Mouse (Mus musculus) left cerebral cortex, postnatal 4 days (tissue): ENCODE data around the gene Ndufaf1. TPM values are rescaled to one million over a fixed set of nuclear protein-coding genes. Genes with fewer than 3 reads are reported as not detected.
A peak's percentile ranks its signal among the peaks of the same experiment; 100 is the strongest.
"Not testable (repeated sequence)": the region's sequence is repeated elsewhere in the genome, so short reads cannot be mapped to it uniquely, and the experiment has no call there.

ENCODE experiments used
- DNase-seq: peaks from one replicate; pipeline ENCODE4 v3.0.0-alpha.2; 2022
- intact Hi-C: fragments of 180-260 bp; cut with DNase I; formaldehyde crosslinking; loops from one replicate; pipeline ENCODE4 v1.15.1; 2025
- total RNA-seq, 2 experiments: library from RNA; stranded (reverse); gene quantifications; 2 replicates each; pipeline ENCODE4 v1.2.3; 2021

Gene Ndufaf1
- 10 to 100 TPM; 22.0 to 25.0 TPM for total RNA-seq

DNA sequence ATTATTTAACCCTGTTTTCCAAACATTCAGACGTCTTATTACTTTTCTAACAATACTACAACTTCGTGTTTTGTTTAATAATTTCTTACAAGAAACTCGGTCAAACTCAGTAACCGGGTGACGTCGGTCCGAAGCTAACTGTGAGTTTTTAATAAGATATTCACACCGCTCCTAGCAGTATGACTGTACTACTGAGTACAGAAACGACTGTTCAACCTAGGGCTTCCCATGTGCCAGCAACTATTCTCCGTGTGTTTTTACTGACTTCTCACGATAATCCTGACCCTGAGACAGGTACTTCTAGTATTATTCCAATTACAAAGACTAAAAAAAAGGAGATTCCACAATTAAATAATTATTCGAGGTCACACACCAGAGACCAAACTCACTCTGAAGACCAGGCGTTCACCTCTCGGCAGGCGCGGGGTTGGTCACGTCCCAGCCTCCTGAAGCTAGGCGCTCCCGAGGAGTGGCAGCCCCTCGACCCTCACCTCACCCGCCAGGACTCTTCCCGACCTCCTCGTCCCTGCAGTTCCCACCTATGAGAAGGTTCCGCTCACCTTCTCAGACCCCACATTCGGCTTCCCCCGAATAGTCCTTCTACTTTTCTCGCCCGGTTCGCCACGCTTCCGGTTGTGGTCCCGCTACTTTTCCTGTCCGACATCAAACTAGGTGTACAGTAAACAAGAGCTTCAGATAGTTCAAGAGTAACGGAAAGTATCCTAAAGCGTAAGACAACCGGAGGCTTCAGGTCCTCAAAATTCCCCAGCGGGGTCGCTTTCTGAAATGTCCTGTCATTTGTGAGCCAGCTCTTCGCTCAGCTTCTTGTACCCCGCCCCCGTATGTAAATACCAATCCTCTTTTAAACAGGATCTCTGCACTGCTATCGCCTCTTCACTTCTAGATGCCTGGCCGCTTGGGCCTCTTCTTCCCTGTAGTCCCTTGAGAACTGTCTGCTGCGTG is at the start of gene Ndufaf1:
Gene Ndufaf1 (minus strand): TSS at position 608 of the 963 bp plus-strand sequence.
- intact Hi-C loops: no loop called here
- DNase-seq: peak; percentile 71

DNA sequence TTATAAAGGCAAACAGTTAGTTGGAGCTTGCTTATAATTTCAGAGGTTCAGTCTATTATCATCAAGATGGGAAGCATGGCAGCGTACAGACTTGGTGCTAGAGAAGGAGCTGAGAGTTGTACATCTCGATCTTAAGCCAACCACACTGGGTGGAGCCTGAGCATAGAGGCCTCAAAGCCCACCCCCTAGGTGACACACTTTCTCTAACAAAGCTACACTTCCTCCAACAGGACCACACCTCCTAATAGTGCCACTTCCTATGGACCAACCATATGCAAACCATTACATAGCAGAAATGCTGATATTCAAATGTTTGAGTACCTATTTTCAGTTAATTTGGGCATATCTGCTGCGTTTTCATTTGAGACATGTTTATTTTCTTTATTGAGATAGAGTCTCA is 47.4 kb upstream of the Ndufaf1 start:
- no peak for DNase-seq
- intact Hi-C loops: no loop called here

DNA sequence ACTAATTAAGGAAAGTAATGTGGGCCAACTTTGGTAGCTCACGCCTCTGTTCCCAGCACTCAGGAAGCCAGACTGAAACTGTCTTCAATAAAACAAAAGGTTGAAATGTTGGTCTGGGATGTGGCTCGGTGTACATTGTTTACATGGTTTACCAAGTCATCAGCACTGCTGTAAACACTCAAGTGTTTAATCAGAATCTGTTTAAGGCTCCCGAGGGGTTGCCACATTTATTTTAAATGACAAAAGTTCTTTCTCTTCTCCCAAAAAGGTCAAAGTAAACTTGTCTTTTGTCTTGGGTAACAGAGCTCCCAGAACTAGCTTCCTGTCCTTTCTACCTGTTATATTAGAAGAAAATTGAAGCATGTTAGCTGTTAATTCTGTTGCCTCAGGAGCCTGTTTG is 45.0 kb upstream of the Ndufaf1 start:
- no peak for DNase-seq
- intact Hi-C loops: no loop called here

DNA sequence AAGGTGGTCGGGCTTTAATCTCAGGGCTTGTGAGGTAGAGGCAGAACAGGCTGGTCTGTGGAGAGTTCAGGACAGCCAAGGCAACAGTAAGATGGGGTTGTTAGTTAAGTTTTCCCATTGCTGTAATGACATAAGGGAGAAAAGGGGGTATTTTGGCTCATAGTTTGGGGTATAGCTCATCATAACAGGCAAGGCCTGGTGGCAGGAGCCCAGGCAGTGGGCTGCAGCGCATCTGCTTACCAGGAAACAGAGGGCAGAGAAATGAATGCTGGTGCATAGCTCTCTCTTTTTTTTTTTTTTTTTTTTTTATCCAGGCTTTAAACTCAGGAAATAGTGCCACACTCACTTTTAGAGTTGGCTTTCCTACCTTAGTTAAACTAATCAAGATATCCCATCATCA is 40.5 kb upstream of the Ndufaf1 start:
- intact Hi-C loops: no loop called here
- DNase-seq: no peak

DNA sequence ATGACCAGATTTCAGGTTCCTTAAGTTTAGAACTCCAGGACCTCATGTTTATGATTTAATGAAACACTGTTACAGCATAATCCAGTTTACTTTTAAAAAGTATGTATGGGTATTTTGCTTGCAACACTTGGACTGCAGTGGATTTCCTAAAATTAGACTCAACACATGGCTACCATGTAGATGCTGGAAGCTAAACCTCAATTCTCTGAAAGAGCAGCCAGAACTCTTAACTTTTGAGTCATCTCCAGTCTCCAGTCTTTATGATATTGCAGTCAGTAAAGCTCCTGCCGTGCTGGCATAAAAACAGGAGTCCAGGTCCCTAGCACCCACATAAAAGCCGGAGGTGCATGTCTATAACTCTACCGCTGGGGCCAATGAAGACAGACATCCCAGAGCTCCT is 37.3 kb upstream of the Ndufaf1 start:
- intact Hi-C loops: no loop called here
- DNase-seq: no peak

DNA sequence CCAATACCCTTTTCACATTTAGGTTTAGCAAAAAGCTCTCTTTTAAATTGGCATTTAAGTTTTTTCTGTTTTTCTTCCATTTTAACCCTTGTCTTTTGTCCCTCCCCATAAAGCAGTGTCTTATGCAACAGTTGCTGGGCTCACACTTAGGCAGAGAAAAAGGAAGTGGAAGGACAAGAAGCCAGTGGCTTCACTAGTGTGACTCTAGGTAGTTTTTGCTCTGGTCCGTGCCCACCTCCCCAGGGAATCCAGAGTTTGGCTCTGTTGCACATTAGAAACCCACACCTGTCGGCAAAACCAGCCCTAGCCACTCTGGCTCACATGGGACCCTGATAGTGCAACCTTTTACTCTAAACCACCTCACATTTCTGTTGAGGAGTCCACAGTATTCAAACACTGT is 35.8 kb upstream of the Ndufaf1 start:
- intact Hi-C loops: no loop called here
- no peak for DNase-seq

DNA sequence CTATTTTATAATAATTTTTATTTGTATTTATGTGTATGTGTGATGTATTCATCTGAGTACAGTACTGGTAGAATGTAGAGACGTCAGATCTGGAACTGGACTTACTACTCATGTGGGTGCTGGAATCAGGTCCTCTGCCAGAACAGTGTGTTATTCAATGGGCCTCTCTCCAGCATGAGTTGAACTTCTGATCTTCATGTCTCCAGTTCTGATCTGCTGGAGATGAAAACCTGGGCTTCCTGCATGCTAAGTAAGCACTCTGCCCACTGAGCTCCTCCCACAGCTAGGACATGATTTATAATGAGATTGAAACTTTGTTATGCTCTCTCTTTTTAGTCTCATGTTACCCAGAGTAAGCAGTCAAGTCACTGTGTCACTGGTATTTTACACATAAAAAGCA is 33.5 kb upstream of the Ndufaf1 start:
- intact Hi-C loops: no loop called here

DNA sequence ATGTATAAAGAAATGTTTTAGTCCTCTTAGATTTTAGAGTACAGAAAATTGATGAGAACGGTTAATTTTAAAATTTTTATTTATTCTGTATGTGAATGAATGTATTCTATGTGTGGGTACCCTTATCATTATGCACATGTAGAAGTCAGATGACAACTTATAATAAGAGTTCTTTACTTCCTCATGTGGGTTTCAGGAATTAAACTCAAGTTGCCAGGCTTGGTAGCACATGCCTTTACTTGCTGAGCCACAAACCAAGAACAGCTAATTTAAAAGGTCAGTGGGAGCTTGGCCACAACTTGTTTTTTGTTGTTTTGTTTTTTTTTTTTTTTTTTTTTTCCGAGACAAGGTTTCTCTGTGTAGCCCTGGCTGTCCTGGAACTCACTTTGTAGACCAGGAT is 32.2 kb upstream of the Ndufaf1 start:
- intact Hi-C loops: no loop called here
- no peak for DNase-seq

More for the DNA sequence above, 33.5 kb upstream of the Ndufaf1 start:
- no peak for DNase-seq

DNA sequence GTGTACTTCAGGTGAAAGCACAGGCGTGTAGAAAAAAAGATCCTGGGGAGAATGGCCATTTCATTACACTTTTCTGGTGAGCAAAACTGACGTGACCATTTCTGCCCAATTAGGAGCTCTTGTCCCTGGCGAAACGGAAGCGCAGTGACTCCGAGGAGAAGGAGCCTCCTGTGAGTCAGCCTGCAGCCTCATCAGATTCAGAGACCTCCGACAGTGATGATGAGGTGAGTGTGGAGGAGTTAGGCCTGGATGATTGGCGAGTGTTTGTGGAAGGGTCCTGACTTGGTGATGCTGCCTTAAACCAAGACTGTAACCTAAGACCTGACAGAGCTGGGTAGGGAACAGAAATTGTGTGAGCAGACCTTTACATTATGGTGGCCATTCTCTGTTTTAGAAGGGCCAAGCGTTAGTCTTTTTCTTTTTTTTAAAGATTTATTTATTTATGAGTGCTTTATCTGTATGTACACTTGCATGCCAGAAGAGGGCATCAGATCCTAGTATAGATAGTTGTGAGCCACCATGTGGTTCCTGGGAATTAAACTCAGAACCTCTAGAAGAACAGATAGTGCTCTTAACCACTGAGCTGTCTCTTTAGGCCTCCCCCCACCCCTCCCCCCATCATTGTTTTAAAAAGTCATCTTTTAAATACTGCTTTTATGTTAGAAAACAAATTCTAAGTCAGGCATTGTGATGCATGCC is 29.5 kb upstream of the Ndufaf1 start:
- no peak for DNase-seq
- intact Hi-C loops: no loop called here

DNA sequence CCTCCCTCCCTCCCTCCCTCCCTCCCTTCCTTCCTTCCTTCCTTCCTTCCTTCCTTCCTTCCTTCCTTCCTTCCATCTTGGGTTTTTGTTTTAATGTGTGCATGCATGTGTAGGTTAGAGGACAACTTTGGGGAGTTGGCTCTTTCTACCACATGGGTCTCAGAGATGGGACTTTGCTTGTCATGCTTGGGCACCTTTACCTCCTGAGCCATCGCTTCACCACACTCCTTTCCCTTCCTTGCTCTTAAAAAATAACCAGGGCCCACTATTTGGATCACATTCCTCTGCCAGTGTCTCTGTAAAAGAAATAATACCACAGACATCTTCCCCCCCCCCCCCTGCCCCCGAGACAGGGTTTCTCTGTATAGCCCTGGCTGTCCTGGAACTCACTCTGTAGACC is 21.1 kb upstream of the Ndufaf1 start:
- intact Hi-C loops: no loop called here
- no peak for DNase-seq

DNA sequence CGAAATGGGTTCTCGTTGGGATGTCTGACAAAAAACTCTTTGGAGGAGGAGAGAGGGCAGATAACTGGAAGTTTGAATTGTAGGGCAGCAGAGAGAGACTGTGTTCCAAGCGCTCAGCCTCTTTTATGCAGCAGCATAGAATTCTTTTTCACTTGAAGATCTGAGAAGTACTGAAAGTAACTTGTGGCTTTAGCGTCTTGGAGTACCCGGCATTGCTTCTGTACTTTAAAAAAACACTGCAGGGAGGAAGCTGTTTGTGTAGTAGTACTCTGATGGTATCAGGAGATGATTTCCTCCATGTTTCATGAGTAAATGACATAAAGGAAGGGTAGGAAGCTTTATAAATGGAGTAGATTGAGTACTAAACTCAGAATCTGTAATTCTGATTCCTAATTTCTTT is 13.2 kb upstream of the Ndufaf1 start:
- intact Hi-C loops: no loop called here
- DNase-seq: no peak

DNA sequence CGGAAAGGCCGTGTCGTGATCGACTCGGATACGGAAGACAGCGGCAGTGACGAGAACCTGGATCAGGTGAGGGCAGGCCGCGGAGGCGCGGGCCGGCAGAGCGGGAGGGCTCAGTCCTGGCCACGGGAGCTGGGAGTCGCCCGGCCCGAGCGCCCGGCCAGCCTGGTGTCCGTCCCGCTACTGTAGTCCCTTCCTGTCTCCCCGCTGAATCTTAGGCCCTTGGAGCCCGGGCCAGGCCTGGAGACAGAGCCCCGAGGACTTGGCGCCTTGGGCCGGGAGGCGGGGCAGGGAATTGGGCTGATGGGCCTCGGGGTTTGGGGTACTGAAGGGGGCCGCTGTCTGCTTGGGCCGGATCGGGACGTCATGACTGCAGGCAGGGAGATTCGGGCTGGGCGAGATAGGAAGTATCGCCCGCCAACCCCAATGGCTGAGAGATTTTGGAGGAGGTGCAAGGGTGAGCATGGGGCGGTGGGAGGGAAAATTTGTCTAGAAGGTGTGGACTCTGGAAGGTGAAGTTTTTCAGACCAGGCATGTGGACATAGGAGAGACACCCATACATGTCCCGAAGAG is 12.7 kb upstream of the Ndufaf1 start:
- intact Hi-C loops: no loop called here
- no peak for DNase-seq

DNA sequence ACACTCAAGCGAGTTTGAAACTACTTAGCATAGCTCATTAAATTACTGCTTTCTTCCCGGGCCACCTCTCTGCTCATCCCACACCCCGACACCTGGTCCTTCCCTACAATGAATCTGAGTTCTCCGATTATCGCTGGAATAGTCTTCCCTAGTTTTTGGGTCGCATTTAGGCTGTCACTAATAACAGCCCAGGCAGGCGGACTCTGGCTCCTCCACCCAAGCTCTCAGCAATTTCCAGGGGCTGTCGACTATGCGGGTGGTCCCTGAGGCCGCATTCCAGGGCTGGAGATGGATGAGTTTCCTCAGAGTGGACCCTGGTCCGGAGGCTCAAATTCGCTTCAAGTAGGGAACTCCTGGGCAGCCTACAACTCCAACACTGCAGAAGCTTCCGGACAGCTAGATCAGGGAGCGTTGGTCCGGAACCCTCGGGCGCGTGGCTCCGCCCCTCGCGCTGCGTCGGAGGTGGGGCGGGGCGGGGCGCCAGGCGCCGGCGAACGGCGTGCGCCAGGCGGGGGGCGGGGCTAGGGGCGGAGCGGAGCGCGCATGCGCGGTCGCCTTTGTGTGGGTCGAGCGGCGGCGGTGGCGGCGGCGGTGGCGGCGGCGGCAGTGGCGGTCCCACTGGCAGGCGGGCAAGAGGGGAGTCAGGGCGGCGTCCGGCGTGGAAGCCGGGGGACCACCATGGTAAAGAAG is 12.0 kb upstream of the Ndufaf1 start, which contains the start of gene Rtf1:
Gene Rtf1 (plus strand): TSS at position 544 of the 690 bp plus-strand sequence.
- intact Hi-C loops: no loop called here
- peak; percentile 98 for DNase-seq

DNA sequence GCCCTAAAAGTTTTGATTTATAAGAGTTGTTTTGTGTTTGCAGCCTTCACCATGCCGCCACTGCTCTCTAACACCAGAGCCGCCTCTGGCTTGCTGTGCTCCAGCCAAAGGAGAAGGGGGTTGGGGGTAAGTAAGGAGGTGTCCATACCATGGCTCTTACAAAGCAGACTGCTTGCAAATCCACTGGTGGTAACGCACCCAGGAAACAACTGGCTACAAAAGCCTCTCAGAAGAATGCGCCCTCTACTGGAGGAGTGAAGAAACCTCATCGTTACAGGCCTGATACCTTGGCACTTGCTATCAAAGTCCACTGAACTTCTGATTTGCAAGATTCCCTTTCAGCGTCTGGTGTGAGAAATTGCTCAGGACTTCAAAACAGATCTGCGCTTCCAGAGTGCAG is 6.4 kb upstream of the Ndufaf1 start:
- no peak for DNase-seq
- intact Hi-C loops: no loop called here

DNA sequence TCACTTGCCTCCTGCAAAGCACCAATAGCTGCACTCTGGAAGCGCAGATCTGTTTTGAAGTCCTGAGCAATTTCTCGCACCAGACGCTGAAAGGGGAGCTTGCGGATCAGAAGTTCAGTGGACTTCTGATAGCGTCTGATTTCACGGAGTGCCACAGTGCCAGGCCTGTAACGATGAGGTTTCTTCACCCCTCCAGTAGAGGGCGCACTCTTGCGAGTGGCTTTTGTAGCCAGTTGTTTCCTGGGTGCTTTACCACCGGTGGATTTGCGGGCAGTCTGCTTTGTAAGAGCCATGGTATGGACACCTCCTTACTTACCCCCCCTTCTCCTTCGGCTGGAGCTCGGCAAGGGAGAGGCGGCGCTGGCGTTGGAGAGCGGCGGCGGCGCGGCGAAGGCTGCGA is 3.1 kb upstream of the Ndufaf1 start:
- intact Hi-C loops, DNase-seq: not testable (repeated sequence)

DNA sequence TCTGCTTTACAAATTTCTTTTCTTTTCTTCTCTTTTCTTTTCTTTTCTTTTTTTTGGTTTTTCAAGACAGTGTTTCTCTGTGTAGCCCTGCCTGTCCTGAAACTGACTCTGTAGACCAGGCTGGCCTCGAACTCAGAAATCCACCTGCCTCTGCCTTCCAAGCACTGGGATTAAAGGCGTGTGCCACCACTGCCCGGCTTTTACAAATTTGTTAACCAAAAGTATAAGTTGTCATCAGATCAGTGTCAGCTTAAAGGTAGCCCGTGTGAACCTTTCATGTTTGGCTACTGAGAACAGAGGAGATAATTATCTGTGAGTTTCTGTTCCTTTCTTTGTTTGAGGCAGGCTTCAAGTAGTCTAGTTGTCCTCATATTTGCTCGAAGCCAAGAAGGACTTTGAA is 18.4 kb downstream of the Ndufaf1 start:
- no peak for DNase-seq
- intact Hi-C loops: no loop called here

DNA sequence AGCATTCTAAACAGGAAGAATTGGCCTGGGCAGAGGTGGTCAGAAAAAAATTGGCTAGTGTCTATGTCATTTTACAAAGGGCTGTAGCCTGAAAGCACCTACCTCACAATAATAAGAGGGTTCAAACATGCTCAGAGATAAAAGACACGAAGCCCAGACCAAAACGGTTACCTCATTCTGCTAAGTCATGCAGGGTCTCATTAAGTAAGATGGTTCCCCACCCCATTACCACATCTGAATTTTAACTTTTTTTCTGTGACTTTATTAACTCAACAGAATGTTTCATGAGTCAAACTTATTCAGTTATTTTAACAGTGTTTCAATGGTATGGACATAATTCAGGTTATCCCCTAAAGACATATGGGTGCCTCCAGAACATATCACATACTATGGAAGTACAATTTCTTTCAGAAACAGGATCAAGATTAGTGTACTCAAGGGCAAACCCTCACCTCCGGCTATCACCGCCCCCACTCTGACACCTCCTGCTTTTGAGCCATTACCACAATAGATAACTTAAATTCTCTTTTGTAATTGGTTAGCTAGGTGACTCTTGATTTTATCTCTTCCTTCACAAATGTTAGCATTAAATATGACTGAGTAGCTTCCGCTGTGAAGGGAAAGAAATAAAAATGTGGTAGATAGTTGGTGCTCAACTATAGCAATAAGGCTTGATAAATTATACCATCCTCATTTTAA is 21.3 kb downstream of the Ndufaf1 start:
- no peak for DNase-seq
- intact Hi-C loops: no loop called here

DNA sequence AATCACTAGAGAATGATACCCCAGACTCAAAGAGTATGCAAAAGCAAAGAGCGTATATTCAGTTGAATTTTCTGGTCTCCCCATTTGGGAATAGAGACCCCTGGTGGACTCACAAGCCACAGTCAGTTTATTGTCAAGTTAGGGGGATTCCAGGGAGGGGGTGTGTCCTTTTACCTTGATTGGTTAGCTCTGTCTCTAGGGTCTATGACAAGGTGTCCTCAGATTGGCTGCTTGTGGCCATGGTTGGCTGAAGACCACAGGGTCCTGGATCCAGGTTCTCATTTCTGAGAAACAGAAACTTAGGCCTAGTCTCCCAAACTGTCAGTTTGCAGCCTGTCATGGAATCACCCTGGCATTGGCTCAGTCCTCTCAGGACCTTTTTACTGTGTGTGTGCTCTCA is 25.8 kb downstream of the Ndufaf1 start:
- no peak for DNase-seq
- intact Hi-C loops: no loop called here

DNA sequence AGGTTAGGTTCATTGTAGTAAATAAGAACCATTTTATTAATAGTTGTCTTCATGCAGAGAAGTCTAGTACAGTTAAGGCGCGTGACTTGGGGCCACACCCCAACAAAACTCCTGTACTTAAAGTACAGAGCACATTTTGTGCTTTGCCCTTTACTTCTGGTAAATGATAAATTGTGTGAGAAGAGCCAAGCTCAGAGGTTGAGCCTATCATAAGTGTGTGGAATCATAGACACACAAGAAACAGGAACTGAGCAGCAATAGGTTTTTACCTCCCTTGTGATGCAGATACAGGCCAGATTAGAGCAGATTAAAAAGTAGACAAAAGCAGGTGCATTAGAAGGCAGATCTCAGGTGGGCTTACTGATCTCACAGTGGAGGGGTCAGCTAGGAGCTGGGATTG is 41.3 kb downstream of the Ndufaf1 start:
- DNase-seq: no peak
- intact Hi-C loops: no loop called here

DNA sequence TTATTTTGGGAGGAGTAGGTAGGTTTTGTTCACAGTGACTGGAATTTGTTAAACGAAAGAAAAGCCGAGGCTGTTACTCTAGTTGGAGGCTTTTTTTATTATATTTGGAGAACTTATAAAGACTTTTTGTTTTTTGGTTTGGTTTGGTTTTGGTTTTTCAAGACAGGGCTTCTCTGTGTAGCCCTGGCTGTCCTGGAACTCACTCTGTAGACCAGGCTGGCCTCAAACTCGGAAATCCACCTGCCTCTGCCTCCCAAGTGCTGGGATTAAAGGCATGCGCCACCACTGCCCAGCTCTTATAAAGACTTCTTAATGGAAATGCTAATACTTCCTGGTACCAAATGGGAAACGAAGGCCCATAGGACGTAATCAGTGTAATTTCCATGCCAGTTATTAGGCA is 43.6 kb downstream of the Ndufaf1 start:
- intact Hi-C loops: not testable (repeated sequence)

More for the DNA sequence above, 43.6 kb downstream of the Ndufaf1 start:
- DNase-seq: not testable (repeated sequence)
